8 mouse cellular contexts compared by ENCODE assay signal in genomic region chr13:45693534-45693933, GRCm38 (mm10).
DNase-seq lines count a peak whose midpoint lies in the region.

No protein-coding gene starts in this region.

- intact Hi-C loops in heart, postnatal 25 days (cut with DNase I) = no loop called here

- no peak overlapping the region for H3K4me3 ChIP-seq in embryonic facial prominence, embryonic 10.5 days
- H3K4me3 ChIP-seq in megakaryocyte, embryonic 14.5 days (replicated peaks) = peak overlapping the region; percentile 73

- H3K27me3 ChIP-seq in embryonic facial prominence, embryonic 10.5 days (replicated peaks; ENCODE audit: low read depth, poor library complexity, severe bottlenecking) = no peaks in the 10 kb centered on the region
- no peaks in the 10 kb centered on the region for H3K27me3 ChIP-seq in megakaryocyte, embryonic 14.5 days (replicated peaks)

- no peaks in the 10 kb centered on the region for H3K9me3 ChIP-seq in embryonic facial prominence, embryonic 10.5 days
- peaks cover 4% of the 10 kb centered on the region; the same call in 1 of the 2 replicates for H3K9me3 ChIP-seq in megakaryocyte, embryonic 14.5 days

- peaks cover 20% of the 10 kb centered on the region for H3K4me1 ChIP-seq in embryonic facial prominence, embryonic 10.5 days
- peaks cover 62% of the 10 kb centered on the region for H3K4me1 ChIP-seq in megakaryocyte, embryonic 14.5 days

- peaks cover 3% of the 10 kb centered on the region; the same call in 1 of the 2 replicates for H3K36me3 ChIP-seq in embryonic facial prominence, embryonic 10.5 days (replicated peaks)
- H3K36me3 ChIP-seq in megakaryocyte, embryonic 14.5 days (replicated peaks; ENCODE audit: low read length) = peaks cover 50% of the 10 kb centered on the region

- 46% methylated on average over 11 of the region's 11 CpGs for WGBS in embryonic facial prominence, embryonic 10.5 days

- DNase-seq in heart, adult 11 months = peak; percentile 97
- no peak for DNase-seq in heart, postnatal 25 days (ENCODE audit: low spot score)
- DNase-seq in embryonic facial prominence, embryonic 10.5 days (ENCODE audit: low spot score) = peak; percentile 47
- peak; percentile 46 for DNase-seq in kidney, adult 9 months
- no peak for DNase-seq in neural tube, embryonic 10.5 days (ENCODE audit: extremely low spot score, low spot score)
- DNase-seq in right cerebral cortex, postnatal 36 days (ENCODE audit: low spot score in 2 of 2) = no peak
- DNase-seq in right cerebral cortex, postnatal 25 days = no peak

- no peak overlapping the region; the same call in 1 of the 2 replicates for H3K27ac ChIP-seq in embryonic facial prominence, embryonic 10.5 days (replicated peaks)

Comparison
In these comparisons a context has a peak if more than half of its experiments do, and no peak if none do; other contexts are left out.
1. DNase-seq: peak in heart, adult 11 months (single experiment), embryonic facial prominence, embryonic 10.5 days (single experiment) and kidney, adult 9 months (single experiment); none in heart, postnatal 25 days (single experiment), neural tube, embryonic 10.5 days (single experiment), right cerebral cortex, postnatal 36 days (0 of 2) and right cerebral cortex, postnatal 25 days (single experiment).